Mouse (Mus musculus) stomach, embryonic 16.5 days (tissue): ENCODE measurements around the gene Preb. TPM values are rescaled to one million over a fixed set of nuclear protein-coding genes. Genes with fewer than 3 reads are reported as not detected.

ENCODE experiments used
- ATAC-seq: fragments of 200-750 bp; cut with Nextera tagmentation; 2 replicates; pipeline ENCODE4 v1.8.0; 2017; ENCODE audit warnings: moderate number of reproducible peaks, moderate TSS enrichment; ENCODE audit not compliant: insufficient read depth, low FRiP score
- H3K27ac ChIP-seq: fragments of 300-500 bp; sonication (generic); 2 replicates; pipeline ENCODE4 v1.5.1; 2014; ENCODE audit warnings: low read length
- H3K27me3 ChIP-seq: fragments of 300-500 bp; sonication (generic); 2 replicates; pipeline ENCODE4 v1.6.1; 2014; ENCODE audit warnings: low read length, control low read depth, mixed read lengths; ENCODE audit not compliant: control insufficient read depth, insufficient read depth
- H3K36me3 ChIP-seq: fragments of 300-500 bp; sonication (generic); 2 replicates; pipeline ENCODE4 v1.6.1; 2014; ENCODE audit warnings: low read length; ENCODE audit not compliant: control insufficient read depth, insufficient read depth
- H3K4me1 ChIP-seq: fragments of 300-500 bp; sonication (generic); 2 replicates; pipeline ENCODE4 v1.6.1; 2014; ENCODE audit warnings: low read length, control low read depth, mixed read lengths; ENCODE audit not compliant: control insufficient read depth, insufficient read depth
- H3K4me2 ChIP-seq: fragments of 300-500 bp; sonication (generic); 2 replicates; pipeline ENCODE4 v1.6.1; 2014; ENCODE audit warnings: low read depth, low read length, mixed read lengths
- H3K4me3 ChIP-seq: fragments of 300-500 bp; sonication (generic); replicated peaks from 2 replicates; pipeline ENCODE4 v1.5.1; 2014; ENCODE audit warnings: mild to moderate bottlenecking, low read length
- H3K9ac ChIP-seq: fragments of 300-500 bp; sonication (generic); 2 replicates; pipeline ENCODE4 v1.6.1; 2014; ENCODE audit warnings: low read length
- H3K9me3 ChIP-seq: fragments of 300-500 bp; sonication (generic); replicated peaks from 2 replicates; pipeline ENCODE4 v1.6.1; 2016; ENCODE audit warnings: low read length, control low read depth; ENCODE audit not compliant: control insufficient read depth
- WGBS: fragments of 180-500 bp; shearing (Covaris S2); extraction: QIAGEN DNeasy Blood & Tissue Kit; methylation state at CpG from one replicate; pipeline ENCODE4 v1.1.7; 2014; 5-methylcytosine and 5-hydroxymethylcytosine counted together
- polyA plus RNA-seq: library from polyadenylated mRNA; unstranded; fragments of >200 nt; fragmentation: Nextera tagmentation; extraction: Ambion mirVana; gene quantifications from 2 replicates; pipeline ENCODE4 v1.2.1, GENCODE M21; 2015

The Preb gene
- polyA plus RNA-seq, 1 experiment from 2014 or later = 154 TPM

GRCm38 (mm10) chr5:30908426-30909299 is 51.5 kb downstream of the Preb start:
- H3K4me3 ChIP-seq = peak overlapping the region; percentile 56
- no peaks in the 10 kb centered on the region for H3K27me3 ChIP-seq
- peak; percentile 78 for ATAC-seq
- peak overlapping the region; percentile 72 for H3K4me2 ChIP-seq
- peak overlapping the region; percentile 98 for H3K27ac ChIP-seq
- WGBS = 28% methylated on average over 13 of the region's 13 CpGs
- no peaks in the 10 kb centered on the region for H3K9me3 ChIP-seq
- H3K4me1 ChIP-seq = peaks cover 46% of the 10 kb centered on the region
- H3K9ac ChIP-seq = peak overlapping the region; percentile 75
- no peaks in the 10 kb centered on the region for H3K36me3 ChIP-seq

GRCm38 (mm10) chr5:30907413-30908059 is 52.6 kb downstream of the Preb start, which contains the start of gene Ost4:
Gene Ost4, minus strand, starts transcription at chr5:30907788.
- Histone ChIP-seq H3K4me1 (peaks cover 41% of the 10 kb centered on the region), H3K27me3 (no peaks in the 10 kb centered on the region), H3K36me3 (no peaks in the 10 kb centered on the region), H3K9ac (peak within 1 kb of the TSS; percentile 75), H3K9me3 (no peaks in the 10 kb centered on the region), H3K4me3 (peak within 1 kb of the TSS; percentile 56), H3K27ac (peak within 1 kb of the TSS; percentile 98), H3K4me2 (peak within 1 kb of the TSS; percentile 99)
- ATAC-seq = peak; percentile 92
- WGBS = under 1% methylated on average over 55 of the region's 58 CpGs

- WGBS = 87% methylated on average over 5 of the region's 5 CpGs
- Histone ChIP-seq H3K9ac (no peak overlapping the region), H3K4me3 (no peak overlapping the region), H3K27ac (no peak overlapping the region), H3K4me1 (peaks cover 12% of the 10 kb centered on the region), H3K36me3 (no peaks in the 10 kb centered on the region), H3K4me2 (no peak overlapping the region), H3K9me3 (no peaks in the 10 kb centered on the region), H3K27me3 (no peaks in the 10 kb centered on the region)
- ATAC-seq = no peak
Measured at GRCm38 (mm10) chr5:30901860-30902259, 58.3 kb downstream of the Preb start.

Other genes with a start within 250 kb of the Preb start
- gene Dpysl5, start 248.8 kb downstream of the Preb start, polyA plus RNA-seq = 6.8 and 7.2 TPM in 2 replicates
- gene Mapre3, start 145.7 kb downstream of the Preb start, polyA plus RNA-seq = 15.1 and 20.0 TPM in 2 replicates
- 85.7 and 93.7 TPM in 2 replicates for gene Tmem214, start 92.3 kb downstream of the Preb start, polyA plus RNA-seq
- 16.7 and 18.4 TPM in 2 replicates for gene Agbl5, start 71.7 kb downstream of the Preb start, polyA plus RNA-seq
- 434 and 465 TPM in 2 replicates for gene Ost4, start 52.6 kb downstream of the Preb start, polyA plus RNA-seq
- 245 and 257 TPM in 2 replicates for gene Emilin1, start 47.0 kb downstream of the Preb start, polyA plus RNA-seq
- 28.8 and 31.8 TPM in 2 replicates for gene Khk, start 38.9 kb downstream of the Preb start, polyA plus RNA-seq
- gene Cgref1, start 14.8 kb downstream of the Preb start, polyA plus RNA-seq = 12.3 and 14.3 TPM in 2 replicates
- 0.99 and 1.1 TPM in 2 replicates for gene Tcf23, start 8.3 kb upstream of the Preb start, polyA plus RNA-seq
- 163 and 167 TPM in 2 replicates for gene Atraid, start 88.0 kb upstream of the Preb start, polyA plus RNA-seq
- 9.5 and 10.3 TPM in 2 replicates for gene Slc5a6, start 88.6 kb upstream of the Preb start, polyA plus RNA-seq
- gene Cad, start 94.4 kb upstream of the Preb start, polyA plus RNA-seq = 26.0 and 26.8 TPM in 2 replicates
- gene Dnajc5g, start 145.9 kb upstream of the Preb start, polyA plus RNA-seq = not detected in 2 replicates
- 0.25 and 0.30 TPM in 2 replicates for gene Slc30a3, start 147.9 kb upstream of the Preb start, polyA plus RNA-seq
- 5.9 TPM in 1 of 2 replicates, not detected in the other for gene Trim54, start 156.4 kb upstream of the Preb start, polyA plus RNA-seq
- not detected in 2 replicates for gene Ucn, start 178.5 kb upstream of the Preb start, polyA plus RNA-seq
- 61.7 and 63.8 TPM in 2 replicates for gene Mpv17, start 193.9 kb upstream of the Preb start, polyA plus RNA-seq
- gene Gm29609, start 219.6 kb upstream of the Preb start, polyA plus RNA-seq = 1.2 and 2.0 TPM in 2 replicates
- 68.1 and 69.4 TPM in 2 replicates for gene Gtf3c2, start 219.8 kb upstream of the Preb start, polyA plus RNA-seq
- 129 and 131 TPM in 2 replicates for gene Snx17, start 232.9 kb upstream of the Preb start, polyA plus RNA-seq
- 66.5 and 66.7 TPM in 2 replicates for gene Eif2b4, start 233.1 kb upstream of the Preb start, polyA plus RNA-seq
- gene Zfp513, start 241.9 kb upstream of the Preb start, polyA plus RNA-seq = 4.1 and 5.2 TPM in 2 replicates